Mouse (Mus musculus) thymus, adult 2 months (tissue): ENCODE measurements around the gene Cypt12.

Experiments used
- CTCF ChIP-seq: fragments of 200-500 bp; IDR thresholded peaks from 2 replicates; pipeline ENCODE4 v1.5.1; 2012; ENCODE audit warnings: mild to moderate bottlenecking, control low read depth, low read length, moderate library complexity, borderline replicate concordance; ENCODE audit not compliant: control insufficient read depth, poor library complexity, insufficient read depth; ENCODE audit errors: extremely low read depth
- POLR2A ChIP-seq: fragments of 200-500 bp; IDR thresholded peaks from 2 replicates; pipeline ENCODE4 v1.6.1; 2012; ENCODE audit warnings: mild to moderate bottlenecking, low read length, control low read depth, moderate library complexity; ENCODE audit not compliant: control insufficient read depth, poor library complexity, insufficient read depth; ENCODE audit errors: extremely low read depth

GRCm38 (mm10) chr3:17948299-17948698, at the start of gene Cypt12:
- TF ChIP-seq POLR2A (no peak), CTCF (no peak)
